Mouse (Mus musculus) bone marrow, adult 2 months (tissue): ENCODE measurements around the gene Timm22.

Experiments
- CTCF ChIP-seq: fragments of 200-500 bp; IDR thresholded peaks from 2 replicates; pipeline ENCODE4 v1.5.1; 2011; ENCODE audit warnings: low read length, control low read depth; ENCODE audit not compliant: control insufficient read depth, insufficient read depth
- POLR2A ChIP-seq: fragments of 200-500 bp; IDR thresholded peaks from 2 replicates; pipeline ENCODE4 v1.6.1; 2011; ENCODE audit warnings: low read depth, mild to moderate bottlenecking, control low read depth, low read length, borderline replicate concordance; ENCODE audit not compliant: control insufficient read depth

GRCm38 (mm10) chr11:76398798-76399586 is 7.8 kb upstream of the Timm22 start, which contains the start of gene Nxn:
- TF ChIP-seq CTCF (no peak; the same call in 1 of the 2 replicates), POLR2A (no peak)
